Comparison of ENCODE assay signal across 15 mouse cellular contexts in the genomic region with DNA sequence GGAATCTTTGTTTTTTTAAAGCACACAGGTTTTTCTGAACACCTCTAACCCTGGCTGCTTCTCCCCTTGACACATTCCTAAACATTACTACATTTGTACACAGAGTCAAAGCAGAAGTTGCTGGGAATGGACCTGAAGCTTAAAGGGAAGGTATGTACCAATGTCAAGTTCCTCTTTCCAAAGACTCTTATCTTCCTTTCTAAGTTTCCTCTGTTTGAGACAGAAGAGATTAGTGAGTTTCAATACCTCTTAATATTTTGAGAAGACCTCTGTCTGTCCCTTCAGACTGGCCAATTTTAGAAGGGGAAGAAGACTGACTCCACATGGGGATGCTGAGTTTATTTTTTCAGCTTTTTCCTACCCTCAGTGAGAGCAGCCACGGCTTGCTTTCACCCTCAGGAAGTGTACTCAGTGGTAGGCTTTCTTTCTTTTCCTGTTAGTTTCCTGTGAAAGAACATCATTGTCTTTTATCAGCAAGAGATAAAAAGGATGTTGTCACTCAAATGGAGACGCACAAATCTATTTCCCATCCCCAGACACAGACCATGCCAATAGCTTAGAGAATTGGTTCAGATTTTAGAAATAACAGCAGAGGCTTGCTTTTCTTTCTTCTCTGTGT. TPM values are rescaled to one million over a fixed set of nuclear protein-coding genes. Genes with fewer than 3 reads are reported as not detected.
DNase-seq lines count a peak whose midpoint lies in the region; ATAC-seq and TF ChIP-seq lines count a peak whose summit lies in the region.
"Had no signal": no experiment of that assay in that cellular context is flagged by ENCODE, and none has a peak within 500 bp of the region (broad histone marks: within the 10 kb centered on the region; RNA-seq: fewer than 3 reads in every experiment).

No protein-coding gene starts in this region.

- H3K27me3 ChIP-seq in CH12.LX (replicated peaks) = no peaks in the 10 kb centered on the region
- no peaks in the 10 kb centered on the region for H3K27me3 ChIP-seq in liver, embryonic 16.5 days (ENCODE audit: control insufficient read depth, insufficient read depth, low read depth, low read length)
- H3K27me3 ChIP-seq: intestine, embryonic 15.5 days; lung, embryonic 15.5 days had no signal

- TF ChIP-seq CTCF in left cerebral cortex, adult 2 months (IDR thresholded peaks at IDR 0.05) = no peak
- TF ChIP-seq CTCF in CH12.LX (conservative IDR thresholded peaks at IDR 0.05 in 1 of 2, IDR thresholded peaks at IDR 0.05 in 1 of 2; ENCODE audit: low read depth in 2 of 2, low read length in 2 of 2) = no peak

- in situ Hi-C loops in CH12.LX (cut with MboI; ENCODE audit: low pct_ligation_motif_present, low pct_unique_long_range_greater_than_20kb, low sequenced_read_pairs) = no loop called here

- no peaks in the 10 kb centered on the region for H3K36me3 ChIP-seq in CH12.LX (replicated peaks in 1 of 2; ENCODE audit: control insufficient read depth in 1 of 2, insufficient read depth in 1 of 2, low read length in 1 of 2)
- H3K36me3 ChIP-seq in liver, embryonic 16.5 days (ENCODE audit: control insufficient read depth, insufficient read depth) = no peaks in the 10 kb centered on the region
- H3K36me3 ChIP-seq: intestine, embryonic 15.5 days; lung, embryonic 15.5 days had no signal

- TF ChIP-seq EP300 in CH12.LX (IDR thresholded peaks at IDR 0.05; ENCODE audit: low read length) = no peak

- no peak overlapping the region for H3K9ac ChIP-seq in CH12.LX (ENCODE audit: insufficient read depth, low read depth)
- no peak overlapping the region for H3K9ac ChIP-seq in liver, embryonic 16.5 days (ENCODE audit: low read depth, low read length)
- H3K9ac ChIP-seq: intestine, embryonic 15.5 days; lung, embryonic 15.5 days had no signal

- H3K79me2 ChIP-seq in CH12.LX (replicated peaks; ENCODE audit: control insufficient read depth, extremely low read depth, insufficient read depth, poor library complexity, severe bottlenecking) = no peaks in the 10 kb centered on the region

- WGBS in liver, embryonic 16.5 days (ENCODE audit: insufficient replicate concordance) = 6% methylated on average over 2 of the region's 2 CpGs

- TF ChIP-seq POLR2A in CH12.LX (IDR thresholded peaks at IDR 0.05; ENCODE audit: low read depth, low read length) = no peak

- dilution Hi-C loops in CH12.LX (cut with MboI; ENCODE audit: extremely low pct_ligation_motif_present, extremely low pct_unique_long_range_greater_than_20kb, low sequenced_read_pairs) = no loop called here

- H3K4me1 ChIP-seq in CH12.LX (ENCODE audit: control insufficient read depth in 1 of 2, insufficient read depth in 2 of 2) = peaks cover 2 to 26% of the 10 kb centered on the region in 2 experiments; a peak in 3 of 4 replicates
- H3K4me1 ChIP-seq in liver, embryonic 16.5 days (ENCODE audit: control insufficient read depth, low read depth, low read length) = peaks cover 6% of the 10 kb centered on the region

- H3K4me3 ChIP-seq in left cerebral cortex, adult 2 months = no peak overlapping the region
- H3K4me3 ChIP-seq in CH12.LX (replicated peaks in 1 of 3; ENCODE audit: low read depth in 2 of 3, low read length in 2 of 3, poor library complexity in 1 of 3) = no peak overlapping the region
- no peak overlapping the region for H3K4me3 ChIP-seq in liver, embryonic 16.5 days (ENCODE audit: low read depth, low read length)
- H3K4me3 ChIP-seq: erythroblast, embryonic 14.5 days; gastrocnemius, adult 2 months; intestine, embryonic 15.5 days; lung, embryonic 15.5 days had no signal

- intact Hi-C loops in left cerebral cortex, adult 2 months (cut with DNase I) = no loop called here
- intact Hi-C loops in left cerebral cortex, postnatal 10 days (cut with DNase I) = loop anchor here (10.0 kb wide), 1 partner anchor 204 kb away; no protein-coding TSS in a partner anchor

- no peak for DNase-seq in left cerebral cortex, adult 2 months (ENCODE audit: extremely low spot score in 1 of 2, low spot score in 2 of 2)
- no peak for DNase-seq in left cerebral cortex, postnatal 10 days (ENCODE audit: extremely low spot score in 1 of 2, low spot score in 2 of 2)
- DNase-seq in CH12.LX (ENCODE audit: extremely low read depth) = peak; percentile 20
- no peak for DNase-seq in adrenal gland, adult 2 months
- DNase-seq in cerebellum, adult 8-10 months = no peak
- DNase-seq in cerebellum, postnatal 25 days = no peak
- DNase-seq: adrenal gland, adult 8-10 months; cerebellum, postnatal 14 days; gastrocnemius, adult 2 months; thymus, postnatal 14 days had no signal

- peak overlapping the region; percentile 28; the same call in 1 of the 2 replicates for H3K27ac ChIP-seq in left cerebral cortex, adult 2 months
- H3K27ac ChIP-seq in CH12.LX (ENCODE audit: insufficient read depth, low read depth) = no peak overlapping the region
- no peak overlapping the region for H3K27ac ChIP-seq in liver, embryonic 16.5 days (ENCODE audit: low read length)
- H3K27ac ChIP-seq: gastrocnemius, adult 2 months; intestine, embryonic 15.5 days; lung, embryonic 15.5 days had no signal

- peak; percentile 72 for ATAC-seq in common myeloid progenitor, adult 5-6 weeks (replicated peaks; ENCODE audit: low read depth, poor library complexity, severe bottlenecking)
- 0 out of 2 replicates have a peak, but pooled peaks have one; percentile 19 for ATAC-seq in liver, embryonic 16.5 days (ENCODE audit: low read depth)
- ATAC-seq: intestine, embryonic 15.5 days had no signal

- H3K9me3 ChIP-seq in CH12.LX (replicated peaks; ENCODE audit: low read length) = peaks cover 3% of the 10 kb centered on the region
- no peaks in the 10 kb centered on the region for H3K9me3 ChIP-seq in liver, embryonic 16.5 days (replicated peaks; ENCODE audit: control insufficient read depth, low read length)
- H3K9me3 ChIP-seq: intestine, embryonic 15.5 days had no signal

- TF ChIP-seq RAD21 in CH12.LX (IDR thresholded peaks at IDR 0.05; ENCODE audit: low read depth, low read length) = no peak

- peak overlapping the region; percentile 9; the same call in 1 of the 2 replicates for H3K4me2 ChIP-seq in CH12.LX (ENCODE audit: insufficient read depth, low read depth, poor library complexity, severe bottlenecking)
- no peak overlapping the region for H3K4me2 ChIP-seq in liver, embryonic 16.5 days (ENCODE audit: low read depth, low read length)
- H3K4me2 ChIP-seq: intestine, embryonic 15.5 days; lung, embryonic 15.5 days had no signal

TF ChIP-seq in CH12.LX, 34 proteins besides CTCF, POLR2A, EP300 and RAD21:
- TF ChIP-seq JUND (conservative IDR thresholded peaks at IDR 0.05; ENCODE audit: low read depth, low read length) = no peak
- TF ChIP-seq USF1 (IDR thresholded peaks at IDR 0.05; ENCODE audit: low read depth, low read length) = no peak
- TF ChIP-seq ZNF384 (IDR thresholded peaks at IDR 0.05; ENCODE audit: low read depth, low read length) = no peak
- no peak for TF ChIP-seq E2F4 (IDR thresholded peaks at IDR 0.05; ENCODE audit: insufficient replicate concordance, low read depth, low read length)
- TF ChIP-seq MAZ (IDR thresholded peaks at IDR 0.05; ENCODE audit: low read depth, low read length) = no peak

RNA-seq across cellular contexts. Expression of a gene that starts 7.6 kb away (rescaled TPM):
- total RNA-seq in left cerebral cortex, adult 2 months (2021) = 10 to 100 TPM; 70.0 to 81.1 TPM
- 10 to 100 TPM; 30.6 to 32.3 TPM for total RNA-seq in left cerebral cortex, postnatal 10 days (2021)
- 5.7 and 6.2 TPM in 2 replicates for total RNA-seq in CH12.LX (2012; rRNA removed)
- 5.0 and 5.3 TPM in 2 replicates for total RNA-seq in CH12.LX (2014; rRNA removed)
- polyA plus RNA-seq in CH12.LX (2012; ENCODE audit: insufficient read length, low read depth) = 5.7 and 6.9 TPM in 2 replicates
- 14.1 and 17.0 TPM in 2 replicates for total RNA-seq in common myeloid progenitor, adult 5-6 weeks (2017)
- 16.8 and 17.4 TPM in 2 replicates for polyA plus RNA-seq in liver, embryonic 16.5 days (2015; fragmentation: Nextera tagmentation; extraction: Ambion mirVana)
- total RNA-seq in adrenal gland, adult 2 months (2021) = 10 to 100 TPM; 49.9 to 53.8 TPM
- 68.9 and 69.9 TPM in 2 replicates for polyA plus RNA-seq in adrenal gland, adult 2 months (2012; rRNA removed)

RNA-seq across cellular contexts. Expression of a gene that starts 21.1 kb away (rescaled TPM):
- total RNA-seq in left cerebral cortex, adult 2 months (2021) = 10 to 100 TPM; 18.5 to 18.8 TPM
- total RNA-seq in left cerebral cortex, postnatal 10 days (2021) = 10 to 100 TPM; 16.6 to 17.1 TPM
- total RNA-seq in CH12.LX (2012; rRNA removed) (31.9 and 41.5 TPM in 2 replicates), CH12.LX (2014; rRNA removed) (27.4 and 29.5 TPM in 2 replicates)
- polyA plus RNA-seq in CH12.LX (2012; ENCODE audit: insufficient read length, low read depth) = 33.5 and 34.3 TPM in 2 replicates
- total RNA-seq in common myeloid progenitor, adult 5-6 weeks (2017) = 15.2 and 16.7 TPM in 2 replicates
- polyA plus RNA-seq in liver, embryonic 16.5 days (2015; fragmentation: Nextera tagmentation; extraction: Ambion mirVana) = 4.4 and 4.6 TPM in 2 replicates
- 10 to 100 TPM; 11.9 to 12.4 TPM for total RNA-seq in adrenal gland, adult 2 months (2021)
- 27.4 and 34.8 TPM in 2 replicates for polyA plus RNA-seq in adrenal gland, adult 2 months (2012; rRNA removed)

RNA-seq across cellular contexts. Expression of a gene that starts 55.4 kb away (rescaled TPM):
- not detected for total RNA-seq in left cerebral cortex, adult 2 months (2021)
- not detected for total RNA-seq in left cerebral cortex, postnatal 10 days (2021)
- total RNA-seq in CH12.LX (2012; rRNA removed) (not detected in 2 replicates), CH12.LX (2014; rRNA removed) (not detected in 2 replicates)
- polyA plus RNA-seq in CH12.LX (2012; ENCODE audit: insufficient read length, low read depth) = 0.08 TPM in 1 of 2 replicates, not detected in the other
- not detected in 2 replicates for total RNA-seq in common myeloid progenitor, adult 5-6 weeks (2017)
- polyA plus RNA-seq in liver, embryonic 16.5 days (2015; fragmentation: Nextera tagmentation; extraction: Ambion mirVana) = not detected in 2 replicates
- total RNA-seq in adrenal gland, adult 2 months (2021) = not detected
- polyA plus RNA-seq in adrenal gland, adult 2 months (2012; rRNA removed) = not detected in 2 replicates
- total RNA-seq: adrenal gland, adult 8-10 months; gastrocnemius, adult 2 months had no signal
- polyA plus RNA-seq: erythroblast, embryonic 14.5 days; intestine, embryonic 15.5 days; lung, embryonic 15.5 days had no signal

RNA-seq across cellular contexts. Expression of a gene that starts 58.4 kb away (rescaled TPM):
- 10 to 100 TPM in 1 of 2 experiments, 1 to 10 TPM in 1; 9.5 to 10.4 TPM for total RNA-seq in left cerebral cortex, adult 2 months (2021)
- total RNA-seq in left cerebral cortex, postnatal 10 days (2021) = 1 to 10 TPM; 7.6 to 7.7 TPM
- 10.2 and 13.2 TPM in 2 replicates for total RNA-seq in CH12.LX (2012; rRNA removed)
- 9.7 and 9.8 TPM in 2 replicates for total RNA-seq in CH12.LX (2014; rRNA removed)
- 6.6 and 7.2 TPM in 2 replicates for polyA plus RNA-seq in CH12.LX (2012; ENCODE audit: insufficient read length, low read depth)
- total RNA-seq in common myeloid progenitor, adult 5-6 weeks (2017) = 13.1 and 16.3 TPM in 2 replicates
- polyA plus RNA-seq in liver, embryonic 16.5 days (2015; fragmentation: Nextera tagmentation; extraction: Ambion mirVana) = 11.2 and 12.3 TPM in 2 replicates
- total RNA-seq in adrenal gland, adult 2 months (2021) = 10 to 100 TPM; 19.5 to 26.1 TPM
- 20.9 and 31.7 TPM in 2 replicates for polyA plus RNA-seq in adrenal gland, adult 2 months (2012; rRNA removed)
